Mouse (Mus musculus) ES-Bruce4 (cell line): Measurements from ENCODE around the gene Fam102a. TPM values are rescaled to one million over a fixed set of nuclear protein-coding genes. Genes with fewer than 3 reads are reported as not detected.

Experiments
- H3K27ac ChIP-seq: 2 replicates; pipeline ENCODE4 v1.5.1; 2012; ENCODE audit warnings: low read length, inconsistent platforms; ENCODE audit not compliant: insufficient read depth
- H3K27me3 ChIP-seq: 2 replicates; pipeline ENCODE4 v1.6.1; 2012; ENCODE audit warnings: mild to moderate bottlenecking, low read length, inconsistent platforms; ENCODE audit not compliant: control insufficient read depth, poor library complexity, insufficient read depth, severe bottlenecking
- H3K36me3 ChIP-seq: 2 replicates; pipeline ENCODE4 v1.6.1; 2012; ENCODE audit warnings: inconsistent platforms, mild to moderate bottlenecking, low read length, moderate library complexity; ENCODE audit not compliant: control insufficient read depth, poor library complexity, insufficient read depth, severe bottlenecking
- H3K4me1 ChIP-seq: one replicate; pipeline ENCODE4 v1.8.1; 2011; ENCODE audit warnings: low read length; ENCODE audit not compliant: control insufficient read depth, insufficient read depth
- H3K4me3 ChIP-seq: 2 replicates; pipeline ENCODE4 v1.5.1; 2011; ENCODE audit warnings: low read depth, mild to moderate bottlenecking, low read length
- H3K9ac ChIP-seq: 2 replicates; pipeline ENCODE4 v1.6.1; 2012; ENCODE audit warnings: low read depth, mild to moderate bottlenecking, inconsistent platforms; ENCODE audit not compliant: poor library complexity, severe bottlenecking
- H3K9me3 ChIP-seq: replicated peaks from 2 replicates; pipeline ENCODE4 v1.6.1; 2012; ENCODE audit warnings: mild to moderate bottlenecking, low read length, inconsistent platforms; ENCODE audit not compliant: control insufficient read depth, poor library complexity, insufficient read depth, severe bottlenecking
- CTCF ChIP-seq: IDR thresholded peaks from one replicate; pipeline ENCODE4 v1.8.1; 2011; ENCODE audit warnings: low read depth, low read length
- EP300 ChIP-seq: IDR thresholded peaks from 2 replicates; pipeline ENCODE4 v1.6.1; 2011; ENCODE audit warnings: low read depth, low read length; ENCODE audit not compliant: insufficient read depth
- POLR2A ChIP-seq: IDR thresholded peaks from one replicate; pipeline ENCODE4 v1.8.1; 2011; ENCODE audit warnings: low read length; ENCODE audit not compliant: insufficient read depth
- polyA plus RNA-seq: library from polyadenylated mRNA; stranded (reverse); fragments of >200 nt; gene quantifications from 2 replicates; pipeline ENCODE4 v1.2.4, GENCODE M21; 2011; ENCODE audit warnings: low read depth; ENCODE audit not compliant: missing spikeins, insufficient read depth, insufficient read length

The Fam102a gene
- polyA plus RNA-seq, 1 experiment, result 12.2 TPM

DNA sequence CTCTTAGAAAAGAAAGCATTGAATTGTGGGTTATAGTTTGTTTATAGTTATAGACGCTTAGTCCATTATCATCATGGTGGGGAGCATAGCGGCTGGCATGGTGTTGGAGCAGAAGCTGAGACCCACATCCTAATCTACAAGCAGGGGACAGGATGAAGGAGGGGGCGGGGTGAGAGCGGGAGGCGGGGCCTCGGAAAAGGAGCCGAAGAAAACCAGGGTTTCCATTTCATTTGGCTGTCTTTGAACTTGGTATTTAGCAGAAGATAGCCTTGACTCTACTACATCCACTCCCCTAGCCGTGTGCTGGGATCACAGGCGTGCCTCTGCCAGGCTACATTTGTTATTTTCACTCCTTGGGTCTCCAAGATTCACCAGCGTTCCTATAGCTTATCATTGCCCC lies 69.5 kb downstream of the Fam102a start:
- no peak overlapping the region for H3K4me3 ChIP-seq
- H3K27me3 ChIP-seq, result no peaks in the 10 kb centered on the region
- peaks cover 2% of the 10 kb centered on the region for H3K4me1 ChIP-seq
- no peaks in the 10 kb centered on the region for H3K9me3 ChIP-seq
- H3K27ac ChIP-seq, result no peak overlapping the region
- no peak overlapping the region for H3K9ac ChIP-seq
- TF ChIP-seq EP300 (no peak), CTCF (no peak), POLR2A (no peak)
- no peaks in the 10 kb centered on the region for H3K36me3 ChIP-seq

DNA sequence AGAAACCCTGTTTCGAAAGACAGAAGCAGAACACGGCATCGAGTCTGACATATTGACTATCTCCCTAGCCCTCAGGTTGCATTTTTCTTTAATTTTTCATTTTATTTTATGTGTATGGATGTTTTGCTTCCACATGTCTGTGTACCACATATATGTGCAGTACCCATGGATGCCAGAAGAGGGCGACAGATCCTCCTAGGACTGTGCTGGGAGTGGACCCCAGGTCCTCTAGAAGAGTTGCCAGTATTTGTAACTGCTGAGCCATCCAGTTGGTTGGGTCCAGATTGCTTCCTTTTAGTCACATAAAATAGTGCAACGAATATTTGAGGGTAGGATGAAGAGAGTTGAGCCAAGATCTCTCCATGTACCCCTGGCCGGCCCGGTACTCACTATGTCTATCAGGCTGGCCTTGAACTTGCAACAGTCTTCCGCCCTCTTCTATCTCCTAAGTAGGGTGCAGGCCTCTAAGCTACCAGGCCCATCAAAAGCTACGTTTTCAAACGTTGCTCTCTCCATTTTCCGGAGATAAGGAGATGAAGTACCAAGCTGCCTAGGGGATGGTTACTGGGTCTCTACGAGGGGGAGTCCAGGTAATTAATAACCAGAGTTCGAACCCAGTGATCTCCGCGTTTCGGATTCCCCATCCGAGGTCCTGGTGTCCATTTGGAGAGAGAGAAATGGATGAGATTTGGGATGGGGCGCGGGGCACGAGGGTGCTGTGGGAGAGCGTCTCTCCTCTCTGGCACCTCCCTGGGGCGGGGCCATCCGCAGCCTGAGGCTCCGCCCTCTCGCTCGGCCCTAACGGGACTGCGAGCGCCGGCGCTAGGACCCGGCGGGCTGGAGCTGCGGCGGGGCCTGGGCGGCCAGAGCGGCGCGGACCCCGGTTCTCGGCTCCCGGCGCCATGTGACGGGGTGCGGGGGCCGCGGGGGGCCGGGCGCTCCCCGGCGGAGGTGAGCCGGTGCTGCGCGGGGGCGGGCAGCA lies 71.3 kb downstream of the Fam102a start:
- peaks cover 4% of the 10 kb centered on the region for H3K4me1 ChIP-seq

GRCm38 (mm10) chr2:32607262-32607947 lies 72.3 kb downstream of the Fam102a start:
- H3K9ac ChIP-seq, result peak overlapping the region; percentile 73
- no peak overlapping the region for H3K27ac ChIP-seq
- no peaks in the 10 kb centered on the region for H3K36me3 ChIP-seq
- H3K27me3 ChIP-seq, result no peaks in the 10 kb centered on the region
- H3K4me1 ChIP-seq, result peaks cover 7% of the 10 kb centered on the region
- peak overlapping the region; percentile 73 for H3K4me3 ChIP-seq
- no peaks in the 10 kb centered on the region for H3K9me3 ChIP-seq
- TF ChIP-seq POLR2A, result no peak
- TF ChIP-seq CTCF, result no peak
- no peak for TF ChIP-seq EP300

More for the DNA sequence above, 71.3 kb downstream of the Fam102a start:
- no peak for TF ChIP-seq EP300
- peak; percentile 37 for TF ChIP-seq POLR2A
- TF ChIP-seq CTCF, result peak; percentile 83
- 0 out of 2 replicates have a peak overlapping the region, but pooled peaks have one; percentile 4 for H3K27ac ChIP-seq
- no peaks in the 10 kb centered on the region for H3K36me3 ChIP-seq
- H3K9me3 ChIP-seq, result no peaks in the 10 kb centered on the region
- peak overlapping the region; percentile 73 for H3K4me3 ChIP-seq
- no peaks in the 10 kb centered on the region for H3K27me3 ChIP-seq
- peak overlapping the region; percentile 73 for H3K9ac ChIP-seq

DNA sequence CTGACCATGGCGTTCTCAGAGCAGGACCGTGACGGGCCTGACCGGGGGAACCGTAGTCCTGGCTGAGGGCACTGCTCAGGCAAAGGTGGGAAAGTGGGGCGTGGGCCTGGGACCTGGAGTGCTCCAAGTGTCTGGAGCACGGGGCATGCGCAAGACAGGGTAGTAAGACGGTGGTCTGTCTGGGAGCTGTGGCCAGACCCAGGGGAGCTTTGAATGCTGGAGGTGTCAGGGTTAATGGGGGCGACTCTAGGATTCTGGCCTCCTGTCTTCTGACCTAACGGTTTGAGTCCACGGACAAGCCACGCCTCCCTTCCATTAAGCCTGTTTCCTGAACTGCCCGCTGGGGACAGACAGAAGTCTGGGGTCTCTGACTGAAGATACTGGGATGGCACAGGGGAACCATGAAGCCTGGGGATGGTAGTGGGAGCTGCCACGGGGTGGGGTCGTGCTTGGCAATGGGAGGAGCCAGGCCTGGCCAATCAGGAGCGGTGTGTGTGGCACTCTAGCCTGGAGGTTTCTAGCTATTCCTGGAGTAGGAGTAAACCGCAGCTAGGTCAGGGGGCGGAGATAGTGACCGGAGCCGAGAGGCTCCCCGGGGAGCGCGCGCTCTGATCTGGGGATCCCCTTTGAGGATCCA lies 73.1 kb downstream of the Fam102a start:
- Histone ChIP-seq H3K9ac (peak overlapping the region; percentile 73; the same call in 1 of the 2 replicates), H3K27me3 (no peaks in the 10 kb centered on the region), H3K4me3 (peak overlapping the region; percentile 73), H3K9me3 (no peaks in the 10 kb centered on the region), H3K27ac (0 out of 2 replicates have a peak overlapping the region, but pooled peaks have one; percentile 7), H3K4me1 (peaks cover 7% of the 10 kb centered on the region), H3K36me3 (0 out of 2 replicates have a peak, but pooled peaks cover 2% of the 10 kb centered on the region)
- no peak for TF ChIP-seq EP300
- TF ChIP-seq CTCF, result no peak
- no peak for TF ChIP-seq POLR2A

DNA sequence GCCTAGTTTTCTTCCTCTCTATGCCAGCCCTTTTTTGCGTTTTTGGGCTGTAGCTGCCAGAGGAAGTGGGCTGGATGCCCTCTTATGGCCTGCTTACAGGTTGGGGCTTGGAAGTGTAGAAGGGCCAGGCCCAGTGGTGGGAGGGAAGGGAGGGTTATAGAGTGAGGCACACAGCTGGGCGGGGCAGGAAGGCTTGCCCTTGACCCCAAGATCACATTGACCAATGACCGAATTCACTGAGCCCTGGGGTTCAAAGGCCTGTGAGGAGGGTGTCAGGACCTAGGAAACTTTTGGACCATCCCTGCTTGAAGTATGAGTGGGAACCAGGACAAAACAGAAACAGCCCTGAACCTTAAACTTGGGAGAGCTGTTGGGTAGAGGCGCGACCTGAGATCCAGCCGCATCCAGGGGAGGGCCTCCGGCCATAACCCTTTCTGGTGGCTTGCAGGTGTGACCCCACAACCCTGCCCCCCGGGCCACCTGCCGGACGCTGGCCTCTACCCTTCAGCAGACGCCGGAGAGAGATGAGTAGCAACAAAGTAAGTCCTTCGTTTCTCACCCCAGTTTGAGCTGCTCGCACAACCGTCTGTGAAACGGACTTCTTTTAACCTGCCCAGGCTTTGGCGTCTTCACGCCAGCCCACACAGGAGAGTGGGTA lies 73.8 kb downstream of the Fam102a start:
- Histone ChIP-seq H3K27me3 (no peaks in the 10 kb centered on the region), H3K9me3 (no peaks in the 10 kb centered on the region), H3K27ac (0 out of 2 replicates have a peak overlapping the region, but pooled peaks have one; percentile 7), H3K36me3 (0 out of 2 replicates have a peak, but pooled peaks cover 2% of the 10 kb centered on the region), H3K4me1 (peaks cover 7% of the 10 kb centered on the region), H3K9ac (peak overlapping the region; percentile 20; the same call in 1 of the 2 replicates), H3K4me3 (peak overlapping the region; percentile 73)
- TF ChIP-seq EP300, result 0 out of 2 replicates have a peak, but pooled peaks have one; percentile 24
- no peak for TF ChIP-seq CTCF
- TF ChIP-seq POLR2A, result no peak
